Mouse (Mus musculus) kidney, postnatal 0 days (tissue): ENCODE data around the gene Slco4a1. TPM values are rescaled to one million over a fixed set of nuclear protein-coding genes. Genes with fewer than 3 reads are reported as not detected.

Experiments
- ATAC-seq: fragments of 200-750 bp; cut with Nextera tagmentation; replicated peaks from 2 replicates; pipeline ENCODE4 v1.8.0; 2017; ENCODE audit warnings: low read depth, moderate number of reproducible peaks, moderate TSS enrichment, moderate library complexity; ENCODE audit not compliant: low FRiP score
- DNase-seq: peaks from one replicate; pipeline ENCODE4 v3.0.0-alpha.2; 2016; ENCODE audit warnings: low spot score
- H3K27ac ChIP-seq: fragments of 300-500 bp; sonication (generic); 2 replicates; pipeline ENCODE4 v1.5.1; 2014; ENCODE audit warnings: mild to moderate bottlenecking
- H3K27me3 ChIP-seq: fragments of 300-500 bp; sonication (generic); 2 replicates; pipeline ENCODE4 v1.6.1; 2014; ENCODE audit warnings: low read length, mixed read lengths; ENCODE audit not compliant: insufficient read depth
- H3K36me3 ChIP-seq: fragments of 300-500 bp; sonication (generic); 2 replicates; pipeline ENCODE4 v1.6.1; 2014; ENCODE audit warnings: low read length, mixed read lengths; ENCODE audit not compliant: insufficient read depth
- H3K4me1 ChIP-seq: fragments of 300-500 bp; sonication (generic); replicated peaks from 2 replicates; pipeline ENCODE4 v1.6.1; 2014; ENCODE audit warnings: antibody characterized with exemption, low read length, mixed read lengths; ENCODE audit not compliant: insufficient read depth
- H3K4me2 ChIP-seq: fragments of 300-500 bp; sonication (generic); 2 replicates; pipeline ENCODE4 v1.6.1; 2014; ENCODE audit warnings: mild to moderate bottlenecking, low read length, moderate library complexity, mixed read lengths
- H3K4me3 ChIP-seq: fragments of 300-500 bp; sonication (generic); replicated peaks from 2 replicates; pipeline ENCODE4 v1.5.1; 2014; ENCODE audit warnings: low read depth, low read length
- H3K9ac ChIP-seq: fragments of 300-500 bp; sonication (generic); 2 replicates; pipeline ENCODE4 v1.6.1; 2014; ENCODE audit warnings: low read depth, low read length
- H3K9me3 ChIP-seq: fragments of 300-500 bp; sonication (generic); replicated peaks from 2 replicates; pipeline ENCODE4 v1.6.1; 2016; ENCODE audit warnings: low read length, inconsistent platforms, mixed read lengths
- CTCF ChIP-seq: IDR thresholded peaks from 2 replicates; pipeline ENCODE4 v1.5.1; 2016; ENCODE audit warnings: antibody characterized with exemption, low read depth, mild to moderate bottlenecking, moderate library complexity
- WGBS: fragments of 180-500 bp; shearing (Covaris S2); extraction: QIAGEN DNeasy Blood & Tissue Kit; methylation state at CpG from one replicate; pipeline ENCODE4 v1.1.7; 2014; 5-methylcytosine and 5-hydroxymethylcytosine counted together
- polyA plus RNA-seq: library from polyadenylated mRNA; unstranded; fragments of >200 nt; fragmentation: Nextera tagmentation; extraction: Ambion mirVana; gene quantifications from 2 replicates; pipeline ENCODE4 v1.2.1, GENCODE M21; 2015

Slco4a1 gene
- polyA plus RNA-seq, 1 experiment from 2014 or later, result 11.9 TPM

DNA sequence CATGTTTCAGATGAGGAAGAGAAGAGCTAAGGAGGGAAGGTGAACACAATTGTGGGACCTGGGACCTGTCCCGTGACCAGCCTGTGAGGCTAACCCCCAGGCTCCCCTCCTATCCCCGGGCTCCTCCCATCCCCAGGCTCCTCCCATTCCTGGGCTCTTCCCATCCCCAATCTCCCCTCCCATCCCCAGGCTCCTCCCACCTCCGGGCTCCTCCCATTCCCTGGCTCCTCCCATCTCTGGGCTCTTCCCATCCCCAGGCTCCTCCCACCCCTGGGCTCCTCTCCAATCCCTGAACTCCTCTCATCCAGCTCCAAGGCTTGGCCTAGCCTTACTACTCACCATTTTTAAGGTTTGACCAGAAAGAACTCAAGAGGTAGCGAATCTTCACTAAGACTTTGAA, 66.8 kb downstream of the Slco4a1 start:
- no peak overlapping the region for H3K27ac ChIP-seq
- H3K27me3 ChIP-seq, result no peaks in the 10 kb centered on the region
- H3K4me3 ChIP-seq, result no peak overlapping the region
- H3K36me3 ChIP-seq, result no peaks in the 10 kb centered on the region
- no peaks in the 10 kb centered on the region; the same call in 1 of the 2 replicates for H3K4me1 ChIP-seq
- ATAC-seq (0 out of 2 replicates have a peak, but pooled peaks have one; percentile 10), DNase-seq (no peak)
- no peak overlapping the region for H3K4me2 ChIP-seq
- no peak for TF ChIP-seq CTCF
- 72% methylated on average over 4 of the region's 4 CpGs for WGBS
- no peaks in the 10 kb centered on the region for H3K9me3 ChIP-seq
- H3K9ac ChIP-seq, result no peak overlapping the region

Other genes starting within 250 kb of the Slco4a1 start
- 48.6 and 62.4 TPM in 2 replicates for gene Lama5, start 230.4 kb upstream of the Slco4a1 start, polyA plus RNA-seq
- gene Rps21, start 198.9 kb upstream of the Slco4a1 start, polyA plus RNA-seq, result 737 and 848 TPM in 2 replicates
- gene Cables2, start 182.7 kb upstream of the Slco4a1 start, polyA plus RNA-seq, result 12.0 and 13.1 TPM in 2 replicates
- 0.29 and 0.33 TPM in 2 replicates for gene Rbbp8nl, start 166.4 kb upstream of the Slco4a1 start, polyA plus RNA-seq
- gene Gata5, start 121.5 kb upstream of the Slco4a1 start, polyA plus RNA-seq, result 1.9 TPM in 2 replicates
- gene Ntsr1, start 43.7 kb downstream of the Slco4a1 start, polyA plus RNA-seq, result 4.4 and 4.9 TPM in 2 replicates
- 32.1 and 34.1 TPM in 2 replicates for gene Mrgbp, start 125.1 kb downstream of the Slco4a1 start, polyA plus RNA-seq
- 52.1 and 54.5 TPM in 2 replicates for gene Ogfr, start 133.0 kb downstream of the Slco4a1 start, polyA plus RNA-seq
- 4.0 and 5.1 TPM in 2 replicates for gene Col9a3, start 141.5 kb downstream of the Slco4a1 start, polyA plus RNA-seq
- gene Tcfl5, start 186.5 kb downstream of the Slco4a1 start, polyA plus RNA-seq, result 0.08 and 0.13 TPM in 2 replicates